Mouse (Mus musculus): ENCODE measurements around the gene Foxf1. TPM values are rescaled to one million over a fixed set of nuclear protein-coding genes. Genes with fewer than 3 reads are reported as not detected.

Foxf1 gene
- polyA plus RNA-seq, 1 experiment from 2014 or later, result 1.9 TPM

- Histone ChIP-seq H3K27ac (ENCODE audit: low read length) (no peak overlapping the region), H3K9ac (ENCODE audit: low read length) (no peak overlapping the region), H3K9me3 (replicated peaks; ENCODE audit: control insufficient read depth, low read length) (no peaks in the 10 kb centered on the region), H3K4me1 (ENCODE audit: control insufficient read depth, insufficient read depth, low read length) (peaks cover 9% of the 10 kb centered on the region), H3K4me3 (ENCODE audit: low read length) (no peak overlapping the region), H3K27me3 (ENCODE audit: control insufficient read depth, insufficient read depth, low read length) (peaks cover 94% of the 10 kb centered on the region), H3K36me3 (ENCODE audit: control insufficient read depth, insufficient read depth) (no peaks in the 10 kb centered on the region), H3K4me2 (ENCODE audit: low read depth, low read length) (no peak overlapping the region)
- WGBS, result 6% methylated on average over 12 of the region's 12 CpGs
- ATAC-seq (replicated peaks; ENCODE audit: extremely low read depth, insufficient read depth, low FRiP score), result no peak
Observed at GRCm38 (mm10) chr8:121079944-121080343, 4.2 kb upstream of the Foxf1 start.

GRCm38 (mm10) chr8:121080361-121081090, 3.7 kb upstream of the Foxf1 start:
- H3K27me3 ChIP-seq (ENCODE audit: control insufficient read depth, insufficient read depth, low read length), result peaks cover 94% of the 10 kb centered on the region
- H3K4me1 ChIP-seq (ENCODE audit: control insufficient read depth, insufficient read depth, low read length), result peaks cover 9% of the 10 kb centered on the region
- WGBS, result under 1% methylated on average over 49 of the region's 49 CpGs
- no peaks in the 10 kb centered on the region for H3K9me3 ChIP-seq (replicated peaks; ENCODE audit: control insufficient read depth, low read length)
- no peak for ATAC-seq (replicated peaks; ENCODE audit: extremely low read depth, insufficient read depth, low FRiP score)
- no peak overlapping the region for H3K9ac ChIP-seq (ENCODE audit: low read length)
- no peak overlapping the region for H3K4me3 ChIP-seq (ENCODE audit: low read length)
- H3K36me3 ChIP-seq (ENCODE audit: control insufficient read depth, insufficient read depth), result no peaks in the 10 kb centered on the region
- H3K4me2 ChIP-seq (ENCODE audit: low read depth, low read length), result peak overlapping the region; percentile 2; the same call in 1 of the 2 replicates
- H3K27ac ChIP-seq (ENCODE audit: low read length), result no peak overlapping the region

- Histone ChIP-seq H3K27me3 (ENCODE audit: control insufficient read depth, insufficient read depth, low read length) (peaks cover 95% of the 10 kb centered on the region), H3K4me3 (ENCODE audit: low read length) (no peak overlapping the region; the same call in 1 of the 2 replicates), H3K36me3 (ENCODE audit: control insufficient read depth, insufficient read depth) (no peaks in the 10 kb centered on the region), H3K9ac (ENCODE audit: low read length) (no peak overlapping the region), H3K27ac (ENCODE audit: low read length) (no peak overlapping the region), H3K9me3 (replicated peaks; ENCODE audit: control insufficient read depth, low read length) (no peaks in the 10 kb centered on the region), H3K4me2 (ENCODE audit: low read depth, low read length) (no peak overlapping the region), H3K4me1 (ENCODE audit: control insufficient read depth, insufficient read depth, low read length) (peaks cover 9% of the 10 kb centered on the region)
- WGBS, result 5% methylated on average over 7 of the region's 7 CpGs
- ATAC-seq (replicated peaks; ENCODE audit: extremely low read depth, insufficient read depth, low FRiP score), result no peak
Observed at GRCm38 (mm10) chr8:121081398-121081797, 2.8 kb upstream of the Foxf1 start.

- peaks cover 9% of the 10 kb centered on the region for H3K4me1 ChIP-seq (ENCODE audit: control insufficient read depth, insufficient read depth, low read length)
- 3% methylated on average over 54 of the region's 57 CpGs for WGBS
- H3K27ac ChIP-seq (ENCODE audit: low read length), result no peak overlapping the region; the same call in 1 of the 2 replicates
- peak overlapping the region; percentile 91 for H3K4me2 ChIP-seq (ENCODE audit: low read depth, low read length)
- ATAC-seq (replicated peaks; ENCODE audit: extremely low read depth, insufficient read depth, low FRiP score), result no peak
- H3K36me3 ChIP-seq (ENCODE audit: control insufficient read depth, insufficient read depth), result no peaks in the 10 kb centered on the region
- H3K4me3 ChIP-seq (ENCODE audit: low read length), result peak overlapping the region; percentile 63
- H3K9ac ChIP-seq (ENCODE audit: low read length), result 0 out of 2 replicates have a peak overlapping the region, but pooled peaks have one; percentile 26
- peaks cover 94% of the 10 kb centered on the region for H3K27me3 ChIP-seq (ENCODE audit: control insufficient read depth, insufficient read depth, low read length)
- no peaks in the 10 kb centered on the region for H3K9me3 ChIP-seq (replicated peaks; ENCODE audit: control insufficient read depth, low read length)
Observed at GRCm38 (mm10) chr8:121082218-121083092, 1.7 kb upstream of the Foxf1 start.

GRCm38 (mm10) chr8:121083093-121083935, 872 bp upstream of the Foxf1 start:
- peak overlapping the region; percentile 53 for H3K9ac ChIP-seq (ENCODE audit: low read length)
- WGBS, result under 1% methylated on average over 84 of the region's 89 CpGs
- peaks cover 9% of the 10 kb centered on the region for H3K4me1 ChIP-seq (ENCODE audit: control insufficient read depth, insufficient read depth, low read length)
- peak overlapping the region; percentile 63 for H3K4me3 ChIP-seq (ENCODE audit: low read length)
- ATAC-seq (replicated peaks; ENCODE audit: extremely low read depth, insufficient read depth, low FRiP score), result peak; percentile 85
- peak overlapping the region; percentile 91 for H3K4me2 ChIP-seq (ENCODE audit: low read depth, low read length)
- peaks cover 94% of the 10 kb centered on the region for H3K27me3 ChIP-seq (ENCODE audit: control insufficient read depth, insufficient read depth, low read length)
- no peak overlapping the region; the same call in 1 of the 2 replicates for H3K27ac ChIP-seq (ENCODE audit: low read length)
- H3K36me3 ChIP-seq (ENCODE audit: control insufficient read depth, insufficient read depth), result no peaks in the 10 kb centered on the region
- H3K9me3 ChIP-seq (replicated peaks; ENCODE audit: control insufficient read depth, low read length), result no peaks in the 10 kb centered on the region

- Histone ChIP-seq H3K4me2 (ENCODE audit: low read depth, low read length) (peak overlapping the region; percentile 91), H3K4me3 (ENCODE audit: low read length) (peak overlapping the region; percentile 63), H3K9ac (ENCODE audit: low read length) (peak overlapping the region; percentile 53), H3K27ac (ENCODE audit: low read length) (no peak overlapping the region), H3K36me3 (ENCODE audit: control insufficient read depth, insufficient read depth) (no peaks in the 10 kb centered on the region), H3K4me1 (ENCODE audit: control insufficient read depth, insufficient read depth, low read length) (peaks cover 9% of the 10 kb centered on the region), H3K27me3 (ENCODE audit: control insufficient read depth, insufficient read depth, low read length) (peaks cover 95% of the 10 kb centered on the region), H3K9me3 (replicated peaks; ENCODE audit: control insufficient read depth, low read length) (no peaks in the 10 kb centered on the region)
- ATAC-seq (replicated peaks; ENCODE audit: extremely low read depth, insufficient read depth, low FRiP score), result no peak
- WGBS, result 0% methylated on average over 16 of the region's 27 CpGs
Observed at GRCm38 (mm10) chr8:121083936-121084209, 313 bp upstream of the Foxf1 start.

GRCm38 (mm10) chr8:121085011-121085410, 825 bp downstream of the Foxf1 start:
- peaks cover 96% of the 10 kb centered on the region for H3K27me3 ChIP-seq (ENCODE audit: control insufficient read depth, insufficient read depth, low read length)

GRCm38 (mm10) chr8:121085561-121085960, 1.4 kb downstream of the Foxf1 start:
- H3K4me1 ChIP-seq (ENCODE audit: control insufficient read depth, insufficient read depth, low read length), result peaks cover 9% of the 10 kb centered on the region
- no peak overlapping the region for H3K9ac ChIP-seq (ENCODE audit: low read length)
- 79% methylated on average over 3 of the region's 3 CpGs for WGBS

More at GRCm38 (mm10) chr8:121085011-121085410, 825 bp downstream of the Foxf1 start:
- H3K4me3 ChIP-seq (ENCODE audit: low read length), result peak overlapping the region; percentile 63
- no peak for ATAC-seq (replicated peaks; ENCODE audit: extremely low read depth, insufficient read depth, low FRiP score)
- H3K36me3 ChIP-seq (ENCODE audit: control insufficient read depth, insufficient read depth), result no peaks in the 10 kb centered on the region
- peaks cover 9% of the 10 kb centered on the region for H3K4me1 ChIP-seq (ENCODE audit: control insufficient read depth, insufficient read depth, low read length)
- H3K9ac ChIP-seq (ENCODE audit: low read length), result peak overlapping the region; percentile 47; the same call in 1 of the 2 replicates
- peak overlapping the region; percentile 91 for H3K4me2 ChIP-seq (ENCODE audit: low read depth, low read length)
- H3K27ac ChIP-seq (ENCODE audit: low read length), result no peak overlapping the region
- 6% methylated on average over 30 of the region's 30 CpGs for WGBS
- H3K9me3 ChIP-seq (replicated peaks; ENCODE audit: control insufficient read depth, low read length), result no peaks in the 10 kb centered on the region

More at GRCm38 (mm10) chr8:121085561-121085960, 1.4 kb downstream of the Foxf1 start:
- peaks cover 96% of the 10 kb centered on the region for H3K27me3 ChIP-seq (ENCODE audit: control insufficient read depth, insufficient read depth, low read length)
- peak overlapping the region; percentile 63; the same call in 1 of the 2 replicates for H3K4me3 ChIP-seq (ENCODE audit: low read length)
- H3K9me3 ChIP-seq (replicated peaks; ENCODE audit: control insufficient read depth, low read length), result no peaks in the 10 kb centered on the region
- ATAC-seq (replicated peaks; ENCODE audit: extremely low read depth, insufficient read depth, low FRiP score), result no peak
- H3K36me3 ChIP-seq (ENCODE audit: control insufficient read depth, insufficient read depth), result no peaks in the 10 kb centered on the region
- no peak overlapping the region for H3K27ac ChIP-seq (ENCODE audit: low read length)
- H3K4me2 ChIP-seq (ENCODE audit: low read depth, low read length), result no peak overlapping the region

Data from heart, embryonic 16.5 days (tissue).